8 mouse cellular contexts compared by ENCODE assay signal in the genomic region with DNA sequence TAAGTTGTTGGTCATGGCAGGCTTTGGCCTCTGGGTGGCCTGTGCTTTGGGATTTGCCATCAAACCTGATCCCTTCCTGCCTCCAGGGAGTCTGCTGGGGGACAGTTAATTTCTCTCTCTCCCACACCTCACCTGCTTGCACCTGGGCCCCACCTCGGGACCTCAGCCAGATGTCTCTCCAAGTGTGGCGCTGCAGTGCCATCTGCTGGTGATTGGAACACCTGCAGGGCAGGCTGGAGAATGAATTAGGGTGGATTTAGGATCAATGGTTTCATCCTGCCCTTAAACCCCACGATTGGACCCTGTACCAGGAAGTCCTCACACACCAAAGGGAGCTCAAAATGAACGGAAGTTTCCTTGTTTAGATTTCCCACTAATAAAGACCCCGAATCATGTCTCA. TPM values are rescaled to one million over a fixed set of nuclear protein-coding genes. Genes with fewer than 3 reads are reported as not detected.
DNase-seq lines count a peak whose midpoint lies in the region; TF ChIP-seq lines count a peak whose summit lies in the region.

No protein-coding gene starts in this region.

- peaks cover 12% of the 10 kb centered on the region; the same call in 1 of the 2 replicates for H3K27me3 ChIP-seq in E14TG2a.4 (ENCODE audit: insufficient read depth, low read length)

- H3K4me1 ChIP-seq in E14TG2a.4 (replicated peaks; ENCODE audit: low read depth, low read length): no peaks in the 10 kb centered on the region

- peak; percentile 95 for TF ChIP-seq CTCF in E14TG2a.4 (conservative IDR thresholded peaks at IDR 0.05; ENCODE audit: low read length)

- no peaks in the 10 kb centered on the region for H3K36me3 ChIP-seq in E14TG2a.4 (ENCODE audit: insufficient read depth, low read length)

- H3K4me3 ChIP-seq in E14TG2a.4 (replicated peaks; ENCODE audit: low read length): no peak overlapping the region

- no peaks in the 10 kb centered on the region for H3K9me3 ChIP-seq in E14TG2a.4 (ENCODE audit: low read length)

- intact Hi-C loops in heart, postnatal 25 days (cut with DNase I): loop anchor here (2.0 kb wide), 1 partner anchor 344 kb away; no protein-coding TSS in a partner anchor

- DNase-seq in adrenal gland, adult 18-20 months (ENCODE audit: low spot score in 2 of 2): peak; percentile 62 to 70
- peak; percentile 76 for DNase-seq in embryo, embryonic 11 days
- peak; percentile 7 for DNase-seq in heart, postnatal 25 days (ENCODE audit: low spot score)
- DNase-seq in kidney, postnatal 4 days: peak; percentile 77 to 80
- peak; percentile 35 for DNase-seq in lung, postnatal 25 days (ENCODE audit: low spot score)
- DNase-seq in retina, postnatal 7 days (ENCODE audit: low read depth, low spot score): peak; percentile 56
- DNase-seq in urinary bladder, postnatal 4 days (ENCODE audit: low spot score in 2 of 2): peak; percentile 21 to 66

RNA-seq across cellular contexts. Expression of a gene that starts 33.1 kb away (rescaled TPM):
- total RNA-seq in adrenal gland, adult 18-20 months (2021): 10 to 100 TPM; 53.5 to 63.7 TPM
- total RNA-seq in heart, postnatal 25 days (2021): 10 to 100 TPM; 22.8 to 26.4 TPM

RNA-seq across cellular contexts. Expression of a gene that starts 39.0 kb away (rescaled TPM):
- total RNA-seq in adrenal gland, adult 18-20 months (2021): 10 to 100 TPM; 50.3 to 54.5 TPM
- 100 to 1,000 TPM; 155 to 156 TPM for total RNA-seq in heart, postnatal 25 days (2021)

Comparison
In these comparisons a context has a peak if more than half of its experiments do, and no peak if none do; other contexts are left out.
1. DNase-seq: peak in every context shown above with its lines; median percentile 78 in kidney, postnatal 4 days; 76 in embryo, embryonic 11 days; 66 in adrenal gland, adult 18-20 months; 56 in retina, postnatal 7 days; 44 in urinary bladder, postnatal 4 days; 35 in lung, postnatal 25 days; 7 in heart, postnatal 25 days.